Mouse (Mus musculus): ENCODE results near the gene Lmbrd1.

DNA sequence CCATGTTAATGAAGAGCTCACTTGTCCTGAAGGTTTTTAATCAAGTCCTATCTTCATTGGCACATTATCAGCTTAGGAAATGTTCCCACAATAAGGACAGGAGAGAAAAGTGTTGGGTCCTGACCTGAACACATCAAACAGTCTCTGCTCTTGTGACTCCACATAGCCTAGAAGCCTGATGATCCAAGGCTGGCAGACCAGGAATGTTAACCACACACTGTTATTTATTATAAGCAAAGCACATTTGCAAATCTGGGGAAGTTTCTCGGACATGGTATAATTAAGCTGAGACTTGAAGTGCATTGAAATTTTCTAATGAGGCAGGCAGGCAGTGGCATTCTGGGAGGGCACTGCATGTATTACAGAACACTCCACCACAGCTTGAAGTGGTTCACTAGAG is 41.8 kb downstream of the Lmbrd1 start:
- TF ChIP-seq POLR2A (IDR thresholded peaks at IDR 0.05; ENCODE audit: low read depth, low read length) (no peak), CTCF (IDR thresholded peaks at IDR 0.05; ENCODE audit: extremely low read depth, insufficient read length, insufficient replicate concordance, low read depth, low read length) (no peak)

Measured in small intestine, adult 2 months (tissue).